Mouse (Mus musculus) limb, embryonic 11.5 days (tissue): ENCODE results near the gene Rnf215. TPM values are rescaled to one million over a fixed set of nuclear protein-coding genes. Genes with fewer than 3 reads are reported as not detected.
A peak's percentile ranks its signal among the peaks of the same experiment; 100 is the strongest.
"Not testable (repeated sequence)": the region's sequence is repeated elsewhere in the genome, so short reads cannot be mapped to it uniquely, and the experiment has no call there.

Experiments
- ATAC-seq: fragments of 200-750 bp; cut with Nextera tagmentation; 2 replicates; pipeline ENCODE4 v1.8.0; 2017; ENCODE audit warnings: low read depth; ENCODE audit not compliant: insufficient number of reproducible peaks, low FRiP score, low TSS enrichment
- DNase-seq: peaks from one replicate; pipeline ENCODE4 v3.0.0-alpha.2; 2015; ENCODE audit warnings: low spot score
- H3K27ac ChIP-seq: fragments of 300-500 bp; sonication (generic); replicated peaks from 2 replicates; pipeline ENCODE4 v1.5.1; 2014; ENCODE audit warnings: low read depth, mild to moderate bottlenecking, low read length
- H3K27me3 ChIP-seq: fragments of 300-500 bp; sonication (generic); 2 replicates; pipeline ENCODE4 v1.6.1; 2014; ENCODE audit warnings: mild to moderate bottlenecking, low read length, mixed read lengths; ENCODE audit not compliant: control insufficient read depth, insufficient read depth
- H3K36me3 ChIP-seq: fragments of 300-500 bp; sonication (generic); 2 replicates; pipeline ENCODE4 v1.6.1; 2014; ENCODE audit warnings: mild to moderate bottlenecking, low read length, moderate library complexity, mixed read lengths; ENCODE audit not compliant: control insufficient read depth, insufficient read depth
- H3K4me1 ChIP-seq: fragments of 300-500 bp; sonication (generic); 2 replicates; pipeline ENCODE4 v1.6.1; 2014; ENCODE audit warnings: low read length, mixed read lengths; ENCODE audit not compliant: control insufficient read depth, insufficient read depth
- H3K4me2 ChIP-seq: fragments of 300-500 bp; sonication (generic); 2 replicates; pipeline ENCODE4 v1.6.1; 2014; ENCODE audit warnings: low read depth, mild to moderate bottlenecking, moderate library complexity; ENCODE audit not compliant: severe bottlenecking
- H3K4me3 ChIP-seq: fragments of 300-500 bp; sonication (generic); 2 replicates; pipeline ENCODE4 v1.5.1; 2014; ENCODE audit warnings: low read depth, low read length
- H3K9ac ChIP-seq: fragments of 300-500 bp; sonication (generic); 2 replicates; pipeline ENCODE4 v1.6.1; 2014; ENCODE audit warnings: mild to moderate bottlenecking, low read length
- H3K9me3 ChIP-seq: fragments of 300-500 bp; sonication (generic); 2 replicates; pipeline ENCODE4 v1.6.1; 2016; ENCODE audit warnings: low read length; ENCODE audit not compliant: control insufficient read depth
- WGBS: fragments of 180-500 bp; shearing (Covaris S2); extraction: QIAGEN DNeasy Blood & Tissue Kit; methylation state at CpG from one replicate; pipeline ENCODE4 v1.1.7; 2014; 5-methylcytosine and 5-hydroxymethylcytosine counted together
- polyA plus RNA-seq: library from polyadenylated mRNA; unstranded; fragments of >200 nt; fragmentation: Nextera tagmentation; extraction: Ambion mirVana; gene quantifications from 2 replicates; pipeline ENCODE4 v1.2.1, GENCODE M21; 2014

Rnf215 gene
- polyA plus RNA-seq, 1 experiment from 2014 or later: 24.3 TPM

DNA sequence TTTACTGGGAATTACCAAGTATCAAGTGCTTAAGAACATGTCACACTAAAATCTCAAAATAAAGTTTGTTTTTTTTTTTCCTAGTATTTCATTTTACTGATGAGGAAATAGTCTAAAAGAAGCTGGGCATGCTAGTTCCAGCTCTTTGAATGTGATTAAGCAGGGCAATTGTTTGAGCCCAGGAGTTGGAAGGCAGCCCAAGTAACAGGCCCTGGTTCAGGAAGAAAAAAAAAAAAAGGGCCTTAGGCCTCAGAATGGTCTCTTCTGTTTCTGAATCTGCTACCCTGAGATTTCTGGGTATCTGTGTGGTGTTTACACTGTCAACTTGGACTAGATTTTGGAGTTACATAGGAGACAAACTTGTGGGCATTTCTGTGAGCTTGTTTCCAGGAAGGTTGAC is 48.5 kb downstream of the Rnf215 start:
- Histone ChIP-seq H3K4me1 (peaks cover 6% of the 10 kb centered on the region; the same call in 1 of the 2 replicates), H3K9me3 (no peaks in the 10 kb centered on the region), H3K27ac (no peak overlapping the region), H3K36me3 (peaks cover 26% of the 10 kb centered on the region), H3K4me2 (no peak overlapping the region), H3K4me3 (no peak overlapping the region), H3K27me3 (no peaks in the 10 kb centered on the region), H3K9ac (no peak overlapping the region)
- no peak for DNase-seq
- ATAC-seq: no peak

DNA sequence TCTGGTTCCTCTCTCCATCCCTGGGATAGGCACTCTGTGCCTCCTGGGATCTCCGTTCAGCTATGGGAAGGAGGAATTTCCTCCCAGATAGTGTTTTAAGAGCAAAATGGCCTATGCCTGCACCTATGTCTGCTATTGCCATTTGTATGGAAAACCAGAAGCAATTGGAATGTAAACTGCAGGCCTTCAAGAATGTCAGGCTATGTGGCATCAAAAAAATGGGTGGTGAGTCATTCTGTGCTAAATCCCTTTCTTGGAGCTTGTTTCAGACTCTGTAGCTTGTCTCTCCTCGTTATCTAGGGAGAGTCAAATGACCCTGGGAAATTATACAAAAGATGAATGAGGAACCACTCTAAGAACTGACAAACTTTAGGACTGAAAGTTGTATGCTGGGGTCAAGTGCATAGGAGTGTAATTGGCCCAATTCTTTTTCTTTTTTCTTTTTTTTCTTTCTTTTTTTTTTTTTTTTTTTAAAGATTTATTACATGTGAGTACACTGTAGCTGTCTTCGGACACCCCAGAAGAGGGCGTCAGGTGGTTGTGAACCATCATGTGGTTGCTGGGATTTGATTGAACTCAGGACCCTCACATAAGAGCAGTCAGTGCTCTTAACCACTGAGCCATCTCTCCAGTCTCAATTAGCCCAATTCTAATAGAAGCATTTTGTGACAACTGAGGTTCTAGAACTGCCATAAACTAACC is 49.4 kb downstream of the Rnf215 start:
- DNase-seq (no peak), ATAC-seq (no peak)
- 73% methylated on average over 4 of the region's 4 CpGs for WGBS
- Histone ChIP-seq H3K4me3 (no peak overlapping the region), H3K27ac (no peak overlapping the region), H3K9ac (no peak overlapping the region), H3K9me3 (no peaks in the 10 kb centered on the region), H3K27me3 (no peaks in the 10 kb centered on the region), H3K4me1 (peaks cover 6% of the 10 kb centered on the region; the same call in 1 of the 2 replicates), H3K4me2 (no peak overlapping the region), H3K36me3 (peaks cover 20% of the 10 kb centered on the region)

DNA sequence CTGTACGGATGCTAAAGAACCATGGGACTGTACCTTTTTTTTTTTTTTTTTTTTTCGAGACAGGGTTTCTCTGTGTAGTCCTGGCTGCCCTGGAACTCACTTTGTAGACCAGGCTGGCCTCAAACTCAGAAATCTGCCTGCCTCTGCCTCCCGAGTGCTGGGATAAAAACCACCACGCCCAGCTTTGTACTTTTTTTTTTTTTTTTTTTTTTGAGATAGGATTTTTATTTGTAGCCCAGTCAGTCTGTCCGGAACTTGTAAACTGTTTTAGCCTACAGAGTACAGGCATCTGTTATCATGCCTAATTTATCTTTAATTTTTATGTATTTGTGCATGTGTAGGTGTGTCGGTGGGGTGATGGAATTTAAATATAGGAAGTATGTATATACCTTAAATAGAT is 50.5 kb downstream of the Rnf215 start:
- not testable (repeated sequence) for H3K27ac ChIP-seq, H3K9ac ChIP-seq, H3K4me3 ChIP-seq, H3K27me3 ChIP-seq, H3K9me3 ChIP-seq, DNase-seq, H3K4me2 ChIP-seq, H3K4me1 ChIP-seq, ATAC-seq
- 91% methylated on average over 6 of the region's 6 CpGs for whole genome bisulfite sequencing
- peaks cover 14% of the 10 kb centered on the region for H3K36me3 ChIP-seq

- DNase-seq (peak; percentile 97), ATAC-seq (peak; percentile 99)
- under 1% methylated on average over 68 of the region's 71 CpGs for WGBS
- H3K27ac ChIP-seq: no peak within 1 kb of the TSS
- H3K27me3 ChIP-seq: no peaks in the 10 kb centered on the region
- no peaks in the 10 kb centered on the region for H3K9me3 ChIP-seq
- H3K4me3 ChIP-seq: peak within 1 kb of the TSS; percentile 83
- peak within 1 kb of the TSS; percentile 86 for H3K9ac ChIP-seq
- peaks cover 8% of the 10 kb centered on the region; the same call in 1 of the 2 replicates for H3K4me1 ChIP-seq
- peaks cover 3% of the 10 kb centered on the region for H3K36me3 ChIP-seq
- peak within 1 kb of the TSS; percentile 92 for H3K4me2 ChIP-seq
These were observed 51.7 kb downstream of the Rnf215 start, which contains the start of gene Tbc1d10a for GRCm38 (mm10) chr11:4186486-4187317. Tbc1d10a (plus strand) TSS chr11:4186789.

DNA sequence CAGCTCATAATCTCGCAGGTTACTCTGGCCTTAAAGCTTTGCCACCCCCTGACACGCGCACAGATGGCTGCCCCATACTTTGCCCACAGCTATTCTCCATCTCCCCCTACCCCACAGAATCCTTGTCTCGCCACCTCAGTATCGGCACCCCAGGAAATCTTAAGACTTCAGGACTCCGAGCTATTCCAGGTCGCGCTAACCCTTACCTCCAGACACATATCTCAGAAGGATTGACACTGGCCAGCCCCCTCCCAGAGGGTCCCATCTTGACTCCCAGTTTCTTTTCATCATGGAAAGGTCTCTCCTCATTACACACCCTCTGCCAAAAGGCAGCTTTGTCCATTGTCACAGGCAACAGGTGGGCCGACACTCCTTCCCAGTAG is 52.3 kb downstream of the Rnf215 start:
- Histone ChIP-seq H3K9ac (peak overlapping the region; percentile 86), H3K4me3 (peak overlapping the region; percentile 83), H3K9me3 (no peaks in the 10 kb centered on the region), H3K4me1 (peaks cover 8% of the 10 kb centered on the region; the same call in 1 of the 2 replicates), H3K36me3 (no peaks in the 10 kb centered on the region), H3K27me3 (0 out of 2 replicates have a peak, but pooled peaks cover 2% of the 10 kb centered on the region), H3K27ac (no peak overlapping the region), H3K4me2 (peak overlapping the region; percentile 92)
- ATAC-seq (0 out of 2 replicates have a peak, but pooled peaks have one; percentile 6), DNase-seq (no peak)
- WGBS: 12% methylated on average over 9 of the region's 9 CpGs

DNA sequence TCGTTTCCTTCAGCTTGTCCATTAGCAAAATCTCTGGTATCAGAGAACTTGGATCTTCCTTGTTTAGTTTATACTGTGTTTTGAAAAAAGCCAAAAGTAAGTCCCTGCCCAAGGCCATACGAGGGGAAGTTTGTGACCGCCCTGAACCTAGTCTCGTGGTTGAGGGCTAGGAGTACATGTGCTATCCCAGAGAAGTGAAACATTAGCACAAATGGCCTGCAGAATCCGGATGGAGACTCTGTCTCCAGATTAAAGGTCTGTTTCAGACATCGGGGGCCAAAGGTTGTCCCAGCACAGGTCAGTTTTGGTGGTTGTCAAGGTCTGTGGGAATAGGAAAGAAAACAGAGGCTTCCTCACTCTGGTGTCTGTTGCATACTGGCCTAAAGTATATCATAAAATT is 54.2 kb downstream of the Rnf215 start:
- Histone ChIP-seq H3K9me3 (no peaks in the 10 kb centered on the region), H3K27me3 (0 out of 2 replicates have a peak, but pooled peaks cover 2% of the 10 kb centered on the region), H3K9ac (no peak overlapping the region), H3K4me3 (no peak overlapping the region), H3K27ac (no peak overlapping the region), H3K4me2 (no peak overlapping the region), H3K4me1 (peaks cover 13% of the 10 kb centered on the region; the same call in 1 of the 2 replicates), H3K36me3 (no peaks in the 10 kb centered on the region)
- WGBS: 84% methylated on average over 6 of the region's 6 CpGs
- DNase-seq (no peak), ATAC-seq (no peak)

GRCm38 (mm10) chr11:4190677-4191076 is 55.7 kb downstream of the Rnf215 start:
- 81% methylated on average over 3 of the region's 3 CpGs for WGBS
- peaks cover 13% of the 10 kb centered on the region; the same call in 1 of the 2 replicates for H3K4me1 ChIP-seq
- H3K4me2 ChIP-seq: no peak overlapping the region
- H3K27ac ChIP-seq: no peak overlapping the region; the same call in 1 of the 2 replicates
- DNase-seq (no peak), ATAC-seq (no peak)
- H3K4me3 ChIP-seq: no peak overlapping the region
- no peaks in the 10 kb centered on the region for H3K9me3 ChIP-seq
- H3K9ac ChIP-seq: no peak overlapping the region
- 0 out of 2 replicates have a peak, but pooled peaks cover 2% of the 10 kb centered on the region for H3K27me3 ChIP-seq
- no peaks in the 10 kb centered on the region for H3K36me3 ChIP-seq
